Mouse (Mus musculus): ENCODE data around the gene Cars2.
"Not testable (repeated sequence)": the region's sequence is repeated elsewhere in the genome, so short reads cannot be mapped to it uniquely, and the experiment has no call there.

The Cars2 gene

GRCm38 (mm10) chr8:11555720-11556591, 5.4 kb upstream of the Cars2 start:
- peak; percentile 99 for DNase-seq

GRCm38 (mm10) chr8:11554799-11555719, 4.5 kb upstream of the Cars2 start, which contains the start of gene Ing1:
Gene Ing1 (plus strand): TSS chr8:11555571.
- peak; percentile 98 for DNase-seq

- no peak for DNase-seq
Observed at GRCm38 (mm10) chr8:11552390-11552789, 1.8 kb upstream of the Cars2 start.

- not testable (repeated sequence) for DNase-seq
Observed at GRCm38 (mm10) chr8:11551497-11551896, 914 bp upstream of the Cars2 start.

GRCm38 (mm10) chr8:11549706-11550105, 877 bp downstream of the Cars2 start:
- peak; percentile 77 for DNase-seq

- DNase-seq = peak; percentile 29
Observed at GRCm38 (mm10) chr8:11547063-11547462, 3.5 kb downstream of the Cars2 start.

GRCm38 (mm10) chr8:11544386-11544785, 6.2 kb downstream of the Cars2 start:
- DNase-seq = peak; percentile 36

GRCm38 (mm10) chr8:11542866-11543265, 7.7 kb downstream of the Cars2 start:
- DNase-seq = no peak

- no peak for DNase-seq
Observed at GRCm38 (mm10) chr8:11542031-11542430, 8.6 kb downstream of the Cars2 start.

GRCm38 (mm10) chr8:11540182-11540581, 10.4 kb downstream of the Cars2 start:
- no peak for DNase-seq

- no peak for DNase-seq
Observed at GRCm38 (mm10) chr8:11539049-11539448, 11.5 kb downstream of the Cars2 start.

- DNase-seq = no peak
Observed at GRCm38 (mm10) chr8:11534494-11534893, 16.1 kb downstream of the Cars2 start.

GRCm38 (mm10) chr8:11530849-11531248, 19.7 kb downstream of the Cars2 start:
- DNase-seq = no peak

- DNase-seq = no peak
Observed at GRCm38 (mm10) chr8:11530155-11530770, 20.3 kb downstream of the Cars2 start.

GRCm38 (mm10) chr8:11523331-11523730, 27.3 kb downstream of the Cars2 start:
- DNase-seq = no peak

- DNase-seq = no peak
Observed at GRCm38 (mm10) chr8:11518676-11519075, 31.9 kb downstream of the Cars2 start.

- no peak for DNase-seq
Observed at GRCm38 (mm10) chr8:11518056-11518396, 32.6 kb downstream of the Cars2 start.

- no peak for DNase-seq
Observed at GRCm38 (mm10) chr8:11517366-11518055, 33.1 kb downstream of the Cars2 start.

- DNase-seq = no peak
Observed at GRCm38 (mm10) chr8:11516292-11516691, 34.3 kb downstream of the Cars2 start.

GRCm38 (mm10) chr8:11513247-11513646, 37.3 kb downstream of the Cars2 start:
- DNase-seq = no peak

- no peak for DNase-seq
Observed at GRCm38 (mm10) chr8:11512711-11513110, 37.9 kb downstream of the Cars2 start.

GRCm38 (mm10) chr8:11510971-11511370, 39.6 kb downstream of the Cars2 start:
- DNase-seq = no peak

GRCm38 (mm10) chr8:11508880-11509279, 41.7 kb downstream of the Cars2 start:
- DNase-seq = no peak
